Mouse (Mus musculus) intestine, postnatal 0 days (tissue): Measurements from ENCODE around the gene Krt79. TPM values are rescaled to one million over a fixed set of nuclear protein-coding genes. Genes with fewer than 3 reads are reported as not detected.

Experiments
- ATAC-seq: fragments of 200-750 bp; cut with Nextera tagmentation; 2 replicates; pipeline ENCODE4 v1.8.0; 2017; ENCODE audit warnings: mild to moderate bottlenecking, moderate TSS enrichment, moderate library complexity
- H3K27ac ChIP-seq: fragments of 300-500 bp; sonication (generic); 2 replicates; pipeline ENCODE4 v1.5.1; 2014; ENCODE audit warnings: mild to moderate bottlenecking, low read depth, low read length, moderate library complexity
- H3K27me3 ChIP-seq: fragments of 300-500 bp; sonication (generic); replicated peaks from 2 replicates; pipeline ENCODE4 v1.6.1; 2014; ENCODE audit warnings: low read length, mixed read lengths; ENCODE audit not compliant: control insufficient read depth, insufficient read depth
- H3K36me3 ChIP-seq: fragments of 300-500 bp; sonication (generic); 2 replicates; pipeline ENCODE4 v1.6.1; 2014; ENCODE audit warnings: mild to moderate bottlenecking, moderate library complexity; ENCODE audit not compliant: control insufficient read depth, insufficient read depth
- H3K4me1 ChIP-seq: fragments of 300-500 bp; sonication (generic); replicated peaks from 2 replicates; pipeline ENCODE4 v1.6.1; 2014; ENCODE audit warnings: antibody characterized with exemption, low read length, mixed read lengths; ENCODE audit not compliant: control insufficient read depth, insufficient read depth
- H3K4me2 ChIP-seq: fragments of 300-500 bp; sonication (generic); replicated peaks from 2 replicates; pipeline ENCODE4 v1.6.1; 2014; ENCODE audit warnings: low read depth, mild to moderate bottlenecking, moderate library complexity
- H3K4me3 ChIP-seq: fragments of 300-500 bp; sonication (generic); 2 replicates; pipeline ENCODE4 v1.5.1; 2014; ENCODE audit warnings: low read depth, low read length
- H3K9ac ChIP-seq: fragments of 300-500 bp; sonication (generic); 2 replicates; pipeline ENCODE4 v1.6.1; 2014; ENCODE audit warnings: mild to moderate bottlenecking, low read depth, low read length
- H3K9me3 ChIP-seq: fragments of 300-500 bp; sonication (generic); 2 replicates; pipeline ENCODE4 v1.6.1; 2016; ENCODE audit warnings: mixed run types; ENCODE audit not compliant: control insufficient read depth
- CTCF ChIP-seq: sonication (generic); IDR thresholded peaks from 2 replicates; pipeline ENCODE4 v1.5.1; 2016; ENCODE audit warnings: low read depth, mild to moderate bottlenecking, control low read depth, antibody characterized with exemption, moderate library complexity
- WGBS: fragments of 180-500 bp; shearing (Covaris S2); extraction: QIAGEN DNeasy Blood & Tissue Kit; methylation state at CpG from one replicate; pipeline ENCODE4 v1.1.7; 2014; 5-methylcytosine and 5-hydroxymethylcytosine counted together
- polyA plus RNA-seq: library from polyadenylated mRNA; unstranded; fragments of >200 nt; fragmentation: Nextera tagmentation; extraction: Ambion mirVana; gene quantifications from 2 replicates; pipeline ENCODE4 v1.2.1, GENCODE M21; 2015

Gene Krt79
- polyA plus RNA-seq, 1 experiment from 2014 or later: 0.21 TPM

- peaks cover 5% of the 10 kb centered on the region; the same call in 1 of the 2 replicates for H3K4me1 ChIP-seq
- 14% methylated on average over 3 of the region's 6 CpGs for WGBS
These were observed 30.4 kb upstream of the Krt79 start for GRCm38 (mm10) chr15:101970536-101970935.

GRCm38 (mm10) chr15:101966808-101967207 lies 26.7 kb upstream of the Krt79 start:
- 61% methylated on average over 8 of the region's 8 CpGs for WGBS
- Histone ChIP-seq H3K4me1 (no peaks in the 10 kb centered on the region), H3K4me3 (no peak overlapping the region), H3K36me3 (no peaks in the 10 kb centered on the region), H3K27ac (no peak overlapping the region), H3K9ac (no peak overlapping the region), H3K27me3 (no peaks in the 10 kb centered on the region), H3K9me3 (no peaks in the 10 kb centered on the region), H3K4me2 (no peak overlapping the region)
- peak; percentile 42; the same call in 1 of the 2 replicates for ATAC-seq
- TF ChIP-seq CTCF: no peak

More at GRCm38 (mm10) chr15:101970536-101970935, 30.4 kb upstream of the Krt79 start:
- Histone ChIP-seq H3K4me3 (no peak overlapping the region), H3K4me2 (no peak overlapping the region), H3K27me3 (no peaks in the 10 kb centered on the region), H3K27ac (no peak overlapping the region), H3K9ac (no peak overlapping the region), H3K9me3 (no peaks in the 10 kb centered on the region), H3K36me3 (no peaks in the 10 kb centered on the region)
- TF ChIP-seq CTCF: peak; percentile 81
- ATAC-seq: no peak

GRCm38 (mm10) chr15:101958891-101959290 lies 18.8 kb upstream of the Krt79 start:
- ATAC-seq: no peak
- 94% methylated on average over 3 of the region's 3 CpGs for WGBS
- H3K27me3 ChIP-seq: no peaks in the 10 kb centered on the region
- H3K27ac ChIP-seq: no peak overlapping the region
- H3K9ac ChIP-seq: no peak overlapping the region
- H3K4me3 ChIP-seq: no peak overlapping the region
- no peaks in the 10 kb centered on the region for H3K36me3 ChIP-seq
- H3K9me3 ChIP-seq: no peaks in the 10 kb centered on the region
- TF ChIP-seq CTCF: no peak
- H3K4me1 ChIP-seq: no peaks in the 10 kb centered on the region
- no peak overlapping the region for H3K4me2 ChIP-seq

GRCm38 (mm10) chr15:101954187-101954586 lies 14.1 kb upstream of the Krt79 start, which contains the start of gene Krt78:
Gene Krt78 (minus strand): TSS chr15:101954287.
- no peak within 1 kb of the TSS for H3K9ac ChIP-seq
- no peak within 1 kb of the TSS for H3K27ac ChIP-seq

GRCm38 (mm10) chr15:101952733-101953474 lies 12.8 kb upstream of the Krt79 start:
- Histone ChIP-seq H3K27ac (no peak overlapping the region), H3K4me2 (no peak overlapping the region), H3K36me3 (no peaks in the 10 kb centered on the region), H3K4me3 (no peak overlapping the region), H3K9me3 (no peaks in the 10 kb centered on the region), H3K27me3 (no peaks in the 10 kb centered on the region), H3K4me1 (no peaks in the 10 kb centered on the region), H3K9ac (no peak overlapping the region)
- no peak for TF ChIP-seq CTCF
- 0 out of 2 replicates have a peak, but pooled peaks have one; percentile 22 for ATAC-seq
- 64% methylated on average over 7 of the region's 7 CpGs for WGBS

More at GRCm38 (mm10) chr15:101954187-101954586, 14.1 kb upstream of the Krt79 start, which contains the start of gene Krt78:
- no peaks in the 10 kb centered on the region for H3K4me1 ChIP-seq
- no peak within 1 kb of the TSS for H3K4me2 ChIP-seq
- TF ChIP-seq CTCF: no peak
- H3K27me3 ChIP-seq: no peaks in the 10 kb centered on the region
- 83% methylated on average over 9 of the region's 9 CpGs for WGBS
- ATAC-seq: no peak
- H3K9me3 ChIP-seq: no peaks in the 10 kb centered on the region
- H3K4me3 ChIP-seq: no peak within 1 kb of the TSS
- H3K36me3 ChIP-seq: no peaks in the 10 kb centered on the region

GRCm38 (mm10) chr15:101945430-101945829 lies 5.3 kb upstream of the Krt79 start:
- ATAC-seq: no peak
- H3K27ac ChIP-seq: no peak overlapping the region
- 70% methylated on average over 1 of the region's 1 CpGs for WGBS

More at GRCm38 (mm10) chr15:101945430-101945829, 5.3 kb upstream of the Krt79 start:
- no peak for TF ChIP-seq CTCF
- Histone ChIP-seq H3K9ac (no peak overlapping the region), H3K4me2 (no peak overlapping the region), H3K36me3 (no peaks in the 10 kb centered on the region), H3K4me1 (no peaks in the 10 kb centered on the region), H3K27me3 (no peaks in the 10 kb centered on the region), H3K4me3 (no peak overlapping the region), H3K9me3 (no peaks in the 10 kb centered on the region)
